Mouse (Mus musculus) adrenal gland, postnatal 10 days (tissue): Measurements from ENCODE around the gene Zik1. TPM values are rescaled to one million over a fixed set of nuclear protein-coding genes. Genes with fewer than 3 reads are reported as not detected.

ENCODE experiments used
- DNase-seq: peaks from one replicate; pipeline ENCODE4 v3.0.0; 2021; ENCODE audit warnings: mixed read lengths
- long read RNA-seq, 2 experiments: library from polyadenylated mRNA; stranded (forward); transcript quantifications; one replicate each; pipeline ENCODE4 v2.0.0; 2021
- total RNA-seq, 2 experiments: library from RNA; stranded (reverse); gene quantifications; 2 replicates each; pipeline ENCODE4 v1.2.3; 2021

Gene Zik1
- total RNA-seq = 1 to 10 TPM; 3.0 to 4.4 TPM
- long read RNA-seq, experiment 1, full-length matches to known transcripts = 1 of 2 reads
- long read RNA-seq, experiment 1, partial matches to known transcripts = 0 of 2 reads
- long read RNA-seq, experiment 1, other reads (novel, unspliced or antisense) = 1 of 2 reads
- long read RNA-seq, experiment 2, full-length matches to known transcripts = 1 of 1 reads
- long read RNA-seq, experiment 2, partial matches to known transcripts = 0 of 1 reads
- long read RNA-seq, experiment 2, other reads (novel, unspliced or antisense) = 0 of 1 reads

DNA sequence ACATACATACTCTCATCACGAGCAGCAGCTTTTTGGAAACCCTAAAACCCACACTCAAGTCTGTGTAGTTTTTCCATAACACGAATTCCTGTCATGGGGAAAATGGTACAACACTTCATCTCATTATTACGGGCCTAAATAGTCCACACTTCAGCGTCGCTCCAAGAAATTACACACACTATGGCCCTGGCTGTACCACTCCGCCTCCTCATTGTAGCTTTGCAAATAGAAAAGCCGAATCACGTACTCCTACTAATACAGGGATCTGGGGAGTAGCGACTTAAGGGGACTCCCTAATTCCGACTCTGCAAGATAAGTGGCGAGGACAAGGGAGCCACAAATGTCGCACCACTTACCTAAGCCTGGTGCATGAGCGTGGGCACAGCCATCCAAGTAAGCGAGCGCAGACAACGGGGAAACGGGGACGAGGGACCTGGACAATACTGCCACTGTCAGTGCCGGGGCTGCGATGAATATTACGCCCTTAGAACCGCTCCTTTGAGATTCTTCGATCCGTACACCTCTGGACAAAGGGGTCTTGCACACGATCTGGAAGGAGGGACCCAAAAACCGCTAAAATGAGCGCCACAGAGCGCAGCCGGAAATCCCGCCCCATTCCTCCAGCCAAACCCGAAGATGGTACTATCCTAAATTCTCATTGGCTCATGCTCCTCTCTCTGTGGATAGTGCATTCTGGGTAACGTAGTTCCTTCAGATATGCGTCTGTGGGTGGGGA, at the start of gene Zik1:
Gene Zik1, minus strand, starts transcription at position 609 of the 736 bp plus-strand sequence.
- DNase-seq = peak; percentile 77

DNA sequence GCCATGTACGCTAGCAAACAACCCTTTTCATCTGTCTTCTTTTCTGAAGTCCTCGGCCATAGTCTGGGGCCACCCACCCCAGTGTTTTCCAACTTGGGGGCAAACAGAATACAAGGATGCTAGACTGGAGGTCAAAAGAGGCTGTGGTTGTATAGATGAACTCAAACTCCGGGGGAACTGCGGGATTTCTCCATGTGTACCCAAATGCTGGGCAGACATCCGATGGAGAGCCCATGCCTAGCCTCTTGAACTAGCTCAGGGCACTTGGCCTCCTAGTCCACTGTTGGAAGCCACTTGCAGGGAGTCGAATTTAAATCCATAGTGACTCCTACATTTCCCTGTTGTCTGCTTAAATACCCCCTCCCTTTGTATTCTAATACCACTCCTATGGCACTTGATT, 384 bp upstream of the Zik1 start:
- DNase-seq = no peak

GRCm38 (mm10) chr7:10480588-10481233, 14.5 kb downstream of the Zik1 start:
- DNase-seq = no peak

GRCm38 (mm10) chr7:10479813-10480212, 15.4 kb downstream of the Zik1 start:
- no peak for DNase-seq

GRCm38 (mm10) chr7:10458166-10458565, 37.0 kb downstream of the Zik1 start:
- DNase-seq = no peak

DNA sequence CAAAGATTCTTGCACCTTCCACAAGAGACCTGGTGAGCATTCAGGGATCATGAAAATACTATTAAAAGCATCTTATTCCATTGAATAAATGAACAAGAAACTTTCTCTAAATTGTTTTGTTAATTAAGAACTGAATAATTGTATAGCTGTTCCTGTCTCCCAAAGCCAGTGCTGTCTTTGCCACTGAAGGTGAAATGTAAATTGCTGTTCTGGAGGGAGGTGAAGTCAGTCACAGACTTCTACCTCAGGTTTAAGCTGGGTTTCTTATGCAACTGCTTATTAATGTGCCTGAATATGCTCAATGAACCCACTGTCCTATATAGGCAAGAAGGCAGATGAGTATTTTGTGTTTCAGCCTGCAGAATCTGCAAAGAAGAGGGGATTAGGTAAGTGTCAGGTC, 52.2 kb downstream of the Zik1 start, which contains the start of gene Vmn1r67:
Gene Vmn1r67, plus strand, starts transcription at position 301 of the 400 bp plus-strand sequence.
- DNase-seq = no peak

Other genes with a start within 250 kb of the Zik1 start
- not detected for gene Vmn1r66, start 217.4 kb downstream of the Zik1 start, total RNA-seq
- not detected for gene Vmn1r67, start 52.1 kb downstream of the Zik1 start, total RNA-seq
- not detected for gene Vmn1r68, start 63.1 kb upstream of the Zik1 start, total RNA-seq
- gene Vmn1r69, start 118.3 kb upstream of the Zik1 start, total RNA-seq = not detected
- gene Vmn1r70, start 136.1 kb upstream of the Zik1 start, total RNA-seq = not detected
- gene Nlrp4b, start 192.4 kb upstream of the Zik1 start, total RNA-seq = not detected